Mouse (Mus musculus): ENCODE measurements at regions not wholly inside any gene's neighbourhood (a gene's known extent, or its start where the extent isn't known, plus 50 kb on each side); places are given as distances from the start of the nearest gene placed in this dataset.

DNA sequence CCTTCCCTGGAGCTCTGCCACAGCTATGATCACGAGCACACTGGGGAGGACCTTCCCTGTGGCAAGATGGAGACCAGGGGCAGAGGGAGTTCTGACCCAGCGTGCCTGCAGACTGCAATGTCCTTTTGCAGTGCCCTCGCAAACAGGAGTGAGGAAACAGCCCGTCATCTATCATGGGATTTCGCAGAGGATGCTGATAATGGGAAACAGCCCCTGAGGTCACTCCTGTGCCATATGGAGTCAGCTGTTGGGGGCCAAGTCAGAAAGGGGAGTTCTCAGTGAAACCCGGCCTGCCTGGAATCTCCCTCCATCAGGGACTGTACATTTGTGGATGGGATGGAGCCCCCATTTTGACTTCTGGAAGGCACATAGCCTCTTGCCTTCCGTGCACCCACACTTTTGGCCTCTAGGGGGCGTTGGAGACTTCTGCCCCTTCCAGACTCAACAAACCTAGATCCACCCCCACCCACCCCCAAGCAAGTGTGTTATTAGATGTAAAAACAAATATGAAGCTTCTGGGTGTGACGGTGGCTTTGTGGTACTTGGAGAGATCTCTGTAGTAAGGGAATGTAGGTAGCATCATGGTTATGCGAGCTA is 98.1 kb downstream of the Kdr start:
- no peaks in the 10 kb centered on the region for H3K9me3 ChIP-seq (replicated peaks)
- no peaks in the 10 kb centered on the region for H3K36me3 ChIP-seq
- H3K27ac ChIP-seq = no peak overlapping the region
- WGBS = 55% methylated on average over 10 of the region's 10 CpGs
- no peak overlapping the region for H3K4me2 ChIP-seq
- H3K27me3 ChIP-seq = no peaks in the 10 kb centered on the region
- peaks cover 21% of the 10 kb centered on the region for H3K4me1 ChIP-seq
- no peak overlapping the region for H3K4me3 ChIP-seq (replicated peaks)
- no peak for ATAC-seq (replicated peaks; ENCODE audit: low FRiP score)
- no peak overlapping the region for H3K9ac ChIP-seq

GRCm38 (mm10) chr5:75878361-75878760 is 99.9 kb downstream of the Kdr start:
- H3K4me3 ChIP-seq (replicated peaks) = no peak overlapping the region
- 66% methylated on average over 8 of the region's 8 CpGs for WGBS
- peaks cover 21% of the 10 kb centered on the region for H3K4me1 ChIP-seq
- H3K36me3 ChIP-seq = no peaks in the 10 kb centered on the region
- H3K9ac ChIP-seq = no peak overlapping the region
- H3K27ac ChIP-seq = 0 out of 2 replicates have a peak overlapping the region, but pooled peaks have one; percentile 62
- no peak overlapping the region for H3K4me2 ChIP-seq
- H3K27me3 ChIP-seq = no peaks in the 10 kb centered on the region
- ATAC-seq (replicated peaks; ENCODE audit: low FRiP score) = no peak
- H3K9me3 ChIP-seq (replicated peaks) = no peaks in the 10 kb centered on the region

DNA sequence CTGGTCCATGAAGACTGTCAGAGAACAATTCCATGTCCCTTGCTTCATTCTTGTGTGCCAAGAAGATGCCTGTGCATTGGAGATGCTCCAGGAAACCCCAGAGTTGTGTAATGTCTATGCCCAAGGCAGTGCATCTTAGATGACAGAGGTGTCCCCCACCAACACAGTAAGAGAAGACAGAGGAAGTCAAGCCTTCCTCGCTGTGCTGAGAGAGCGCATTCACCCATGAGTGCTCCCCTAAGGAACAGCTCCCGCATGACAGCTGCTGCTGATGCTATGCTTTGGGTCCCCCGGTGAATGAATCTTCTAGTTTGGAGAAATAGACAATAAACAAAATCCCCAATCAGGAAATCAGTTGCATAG is 100.7 kb downstream of the Kdr start:
- H3K4me1 ChIP-seq = peaks cover 21% of the 10 kb centered on the region
- WGBS = 64% methylated on average over 4 of the region's 4 CpGs
- no peaks in the 10 kb centered on the region for H3K36me3 ChIP-seq
- H3K27ac ChIP-seq = 0 out of 2 replicates have a peak overlapping the region, but pooled peaks have one; percentile 62
- no peak overlapping the region for H3K9ac ChIP-seq
- no peaks in the 10 kb centered on the region for H3K9me3 ChIP-seq (replicated peaks)
- H3K4me2 ChIP-seq = no peak overlapping the region
- no peaks in the 10 kb centered on the region for H3K27me3 ChIP-seq
- ATAC-seq (replicated peaks; ENCODE audit: low FRiP score) = no peak
- H3K4me3 ChIP-seq (replicated peaks) = no peak overlapping the region

GRCm38 (mm10) chr5:75876871-75877608 is 101.2 kb downstream of the Kdr start:
- peak overlapping the region; percentile 62 for H3K27ac ChIP-seq
- H3K9ac ChIP-seq = no peak overlapping the region
- no peak overlapping the region for H3K4me2 ChIP-seq
- H3K27me3 ChIP-seq = no peaks in the 10 kb centered on the region
- no peak overlapping the region for H3K4me3 ChIP-seq (replicated peaks)
- H3K4me1 ChIP-seq = peaks cover 21% of the 10 kb centered on the region
- no peak for ATAC-seq (replicated peaks; ENCODE audit: low FRiP score)
- 41% methylated on average over 9 of the region's 9 CpGs for WGBS
- no peaks in the 10 kb centered on the region for H3K36me3 ChIP-seq
- no peaks in the 10 kb centered on the region for H3K9me3 ChIP-seq (replicated peaks)

DNA sequence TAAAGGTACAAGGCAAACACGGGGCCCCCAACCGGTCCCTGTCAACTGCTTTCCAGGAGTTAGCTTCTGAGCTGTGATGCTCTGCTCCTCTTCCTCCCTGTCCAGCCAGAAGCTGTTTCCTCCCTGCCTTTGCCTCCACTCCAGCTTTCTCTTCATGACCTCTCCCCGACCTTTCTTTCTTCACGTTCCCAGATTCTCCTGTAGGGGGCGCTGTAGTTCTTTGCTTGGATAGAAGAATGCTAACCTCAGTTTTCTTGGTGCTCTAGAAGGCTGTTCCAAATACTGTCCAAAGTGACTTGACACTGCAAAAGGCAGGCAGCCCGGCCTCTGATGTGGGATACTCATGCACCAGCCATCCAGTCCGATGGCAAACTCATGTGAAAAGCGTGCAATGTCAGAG is 107.1 kb downstream of the Kdr start:
- Histone ChIP-seq H3K9me3 (replicated peaks) (no peaks in the 10 kb centered on the region), H3K4me2 (no peak overlapping the region), H3K27ac (no peak overlapping the region), H3K4me1 (0 out of 2 replicates have a peak, but pooled peaks cover 2% of the 10 kb centered on the region), H3K4me3 (replicated peaks) (no peak overlapping the region), H3K36me3 (no peaks in the 10 kb centered on the region), H3K9ac (no peak overlapping the region), H3K27me3 (no peaks in the 10 kb centered on the region)
- WGBS = 28% methylated on average over 8 of the region's 8 CpGs
- ATAC-seq (replicated peaks; ENCODE audit: low FRiP score) = 0 out of 2 replicates have a peak, but pooled peaks have one; percentile 62

- no peak overlapping the region for H3K27ac ChIP-seq
- no peak overlapping the region for H3K4me3 ChIP-seq (replicated peaks)
- 80% methylated on average over 14 of the region's 14 CpGs for WGBS
- H3K9me3 ChIP-seq (replicated peaks) = no peaks in the 10 kb centered on the region
- H3K27me3 ChIP-seq = no peaks in the 10 kb centered on the region
- no peaks in the 10 kb centered on the region for H3K36me3 ChIP-seq
- no peak overlapping the region for H3K4me2 ChIP-seq
- ATAC-seq (replicated peaks; ENCODE audit: low FRiP score) = no peak
- H3K4me1 ChIP-seq = 0 out of 2 replicates have a peak, but pooled peaks cover 2% of the 10 kb centered on the region
- H3K9ac ChIP-seq = no peak overlapping the region
Measured at GRCm38 (mm10) chr5:75870666-75871065, 107.6 kb downstream of the Kdr start.

DNA sequence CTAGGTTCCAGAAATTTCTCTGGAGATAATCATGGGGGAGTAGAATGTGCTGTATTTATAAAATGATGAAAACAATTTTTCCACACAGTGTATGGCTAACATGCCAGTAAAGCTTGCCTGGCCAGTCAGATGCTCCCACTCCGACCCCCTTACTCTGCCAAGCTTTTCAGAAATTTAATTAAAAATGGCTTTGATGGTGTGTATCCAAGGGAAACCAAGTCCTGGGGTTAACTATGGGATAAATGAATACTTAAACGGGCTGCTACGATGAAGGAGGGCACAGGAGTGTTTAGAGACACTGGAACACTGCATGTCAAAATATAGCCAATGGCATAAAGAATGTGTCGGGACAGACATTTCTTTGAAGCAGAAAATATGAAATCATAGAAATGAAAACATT is 108.7 kb downstream of the Kdr start:
- 65% methylated on average over 4 of the region's 4 CpGs for WGBS
- Histone ChIP-seq H3K4me3 (replicated peaks) (no peak overlapping the region), H3K4me2 (no peak overlapping the region), H3K4me1 (0 out of 2 replicates have a peak, but pooled peaks cover 2% of the 10 kb centered on the region), H3K27me3 (no peaks in the 10 kb centered on the region), H3K9ac (no peak overlapping the region), H3K36me3 (no peaks in the 10 kb centered on the region), H3K9me3 (replicated peaks) (no peaks in the 10 kb centered on the region), H3K27ac (no peak overlapping the region)
- no peak for ATAC-seq (replicated peaks; ENCODE audit: low FRiP score)

DNA sequence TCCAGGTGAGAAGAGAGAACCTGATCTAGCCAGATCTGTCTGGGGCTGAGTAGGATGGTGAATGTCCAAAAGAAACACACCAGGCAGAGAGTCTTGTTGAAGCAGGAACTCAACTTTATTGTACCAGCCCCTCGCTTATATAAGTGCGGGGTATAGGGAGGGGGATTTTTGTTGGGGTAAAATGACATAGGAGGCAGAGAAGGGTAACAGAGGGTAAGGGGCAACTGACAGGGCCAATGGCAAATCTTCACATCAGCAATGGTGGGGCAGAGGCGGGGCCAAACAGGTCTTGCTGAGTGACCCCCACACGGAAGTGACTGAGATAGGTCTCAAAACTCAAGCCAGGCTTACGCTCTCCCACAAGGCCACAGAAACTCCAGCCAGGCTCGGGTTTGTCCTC is 113.2 kb downstream of the Kdr start:
- no peak overlapping the region for H3K27ac ChIP-seq
- H3K4me3 ChIP-seq (replicated peaks) = no peak overlapping the region
- no peaks in the 10 kb centered on the region for H3K4me1 ChIP-seq
- no peak for ATAC-seq (replicated peaks; ENCODE audit: low FRiP score)
- WGBS = 91% methylated on average over 6 of the region's 6 CpGs
- H3K9ac ChIP-seq = no peak overlapping the region
- H3K4me2 ChIP-seq = no peak overlapping the region
- H3K9me3 ChIP-seq (replicated peaks) = no peaks in the 10 kb centered on the region
- H3K27me3 ChIP-seq = peaks cover 3% of the 10 kb centered on the region; the same call in 1 of the 2 replicates
- H3K36me3 ChIP-seq = no peaks in the 10 kb centered on the region

- no peak overlapping the region for H3K4me3 ChIP-seq (replicated peaks)
- H3K9me3 ChIP-seq (replicated peaks) = no peaks in the 10 kb centered on the region
- H3K4me1 ChIP-seq = no peaks in the 10 kb centered on the region
- H3K36me3 ChIP-seq = no peaks in the 10 kb centered on the region
- ATAC-seq (replicated peaks; ENCODE audit: low FRiP score) = no peak
- H3K9ac ChIP-seq = no peak overlapping the region
- no peak overlapping the region for H3K4me2 ChIP-seq
- H3K27ac ChIP-seq = no peak overlapping the region
- H3K27me3 ChIP-seq = peaks cover 3% of the 10 kb centered on the region; the same call in 1 of the 2 replicates
- 68% methylated on average over 6 of the region's 6 CpGs for WGBS
Measured at GRCm38 (mm10) chr5:75863358-75863757, 114.9 kb downstream of the Kdr start.

DNA sequence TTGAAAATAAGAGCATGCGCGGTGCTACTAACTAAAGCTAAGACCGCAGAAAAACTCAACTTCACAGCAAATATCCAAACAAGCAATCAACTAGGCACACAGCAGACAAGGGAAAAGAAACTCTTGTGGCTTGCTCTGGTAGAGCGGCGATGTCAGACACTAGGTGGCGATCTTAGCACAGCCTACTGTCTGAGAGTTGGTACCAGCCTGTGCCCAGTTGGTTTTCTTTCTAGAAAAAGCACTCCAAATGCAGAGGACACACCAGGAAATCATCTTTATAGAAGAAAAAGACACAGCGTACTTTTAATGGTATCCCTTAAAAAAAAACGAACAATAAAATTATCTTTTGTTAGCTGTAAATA is 115.6 kb downstream of the Kdr start:
- H3K36me3 ChIP-seq = no peaks in the 10 kb centered on the region
- H3K4me3 ChIP-seq (replicated peaks) = no peak overlapping the region
- H3K4me1 ChIP-seq = no peaks in the 10 kb centered on the region
- 21% methylated on average over 8 of the region's 8 CpGs for WGBS
- H3K27me3 ChIP-seq = peaks cover 3% of the 10 kb centered on the region; the same call in 1 of the 2 replicates
- no peak overlapping the region for H3K27ac ChIP-seq
- no peak for ATAC-seq (replicated peaks; ENCODE audit: low FRiP score)
- no peak overlapping the region for H3K9ac ChIP-seq
- no peak overlapping the region for H3K4me2 ChIP-seq
- H3K9me3 ChIP-seq (replicated peaks) = no peaks in the 10 kb centered on the region

- no peak overlapping the region for H3K9ac ChIP-seq
- H3K4me2 ChIP-seq = no peak overlapping the region
- H3K4me3 ChIP-seq (replicated peaks) = no peak overlapping the region
- no peaks in the 10 kb centered on the region for H3K9me3 ChIP-seq (replicated peaks)
- no peak for ATAC-seq (replicated peaks; ENCODE audit: low FRiP score)
- peaks cover 3% of the 10 kb centered on the region; the same call in 1 of the 2 replicates for H3K27me3 ChIP-seq
- H3K4me1 ChIP-seq = no peaks in the 10 kb centered on the region
- no peaks in the 10 kb centered on the region for H3K36me3 ChIP-seq
- no peak overlapping the region for H3K27ac ChIP-seq
- WGBS = 44% methylated on average over 8 of the region's 8 CpGs
Measured at GRCm38 (mm10) chr5:75861916-75862629, 116.2 kb downstream of the Kdr start.

GRCm38 (mm10) chr5:75859316-75859836 is 118.9 kb downstream of the Kdr start:
- 92% methylated on average over 8 of the region's 8 CpGs for WGBS

More at GRCm38 (mm10) chr5:75859316-75859836, 118.9 kb downstream of the Kdr start:
- ATAC-seq (replicated peaks; ENCODE audit: low FRiP score) = no peak
- H3K4me3 ChIP-seq (replicated peaks) = no peak overlapping the region
- peaks cover 3% of the 10 kb centered on the region; the same call in 1 of the 2 replicates for H3K27me3 ChIP-seq
- H3K36me3 ChIP-seq = no peaks in the 10 kb centered on the region
- H3K27ac ChIP-seq = no peak overlapping the region
- H3K4me2 ChIP-seq = no peak overlapping the region
- no peaks in the 10 kb centered on the region for H3K9me3 ChIP-seq (replicated peaks)
- no peak overlapping the region for H3K9ac ChIP-seq
- H3K4me1 ChIP-seq = no peaks in the 10 kb centered on the region

Data from kidney, embryonic 15.5 days (tissue).